11 mouse cellular contexts compared by ENCODE assay signal in the genomic region with DNA sequence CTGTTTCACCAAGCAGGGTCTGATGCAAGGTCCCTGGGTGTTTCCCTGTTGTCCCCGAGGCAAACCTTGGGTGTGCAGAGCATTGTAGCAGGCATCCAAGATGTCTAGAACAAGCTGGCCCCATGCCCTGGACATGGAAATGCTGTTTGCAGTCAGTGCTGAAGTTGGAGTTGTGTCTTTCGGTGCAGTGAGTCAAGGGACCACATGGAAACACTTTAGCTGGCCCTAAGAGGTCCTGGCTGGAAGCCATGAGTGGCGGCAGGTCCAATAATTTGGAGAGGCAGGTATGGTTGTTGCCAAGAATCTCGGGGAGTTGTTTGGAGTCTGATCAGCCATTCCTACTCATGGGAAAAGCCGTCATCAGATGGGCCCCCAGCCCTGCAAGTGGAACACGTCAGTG. TPM values are rescaled to one million over a fixed set of nuclear protein-coding genes. Genes with fewer than 3 reads are reported as not detected.
DNase-seq lines count a peak whose midpoint lies in the region; ATAC-seq and TF ChIP-seq lines count a peak whose summit lies in the region.
"Had no signal": no experiment of that assay in that cellular context is flagged by ENCODE, and none has a peak within 500 bp of the region (broad histone marks: within the 10 kb centered on the region; RNA-seq: fewer than 3 reads in every experiment).

No protein-coding gene starts in this region.

- no peaks in the 10 kb centered on the region for H3K27me3 ChIP-seq in heart, embryonic 12.5 days (replicated peaks)
- no peaks in the 10 kb centered on the region for H3K27me3 ChIP-seq in limb, embryonic 15.5 days
- H3K27me3 ChIP-seq: midbrain, embryonic 13.5 days had no signal

- intact Hi-C loops in gastrocnemius, postnatal 36 days (cut with DNase I): no loop called here
- intact Hi-C loops in left cerebral cortex, postnatal 36 days (cut with DNase I): no loop called here

- no peak for ATAC-seq in heart, embryonic 12.5 days (ENCODE audit: insufficient number of reproducible peaks, low FRiP score)
- no peak for ATAC-seq in limb, embryonic 15.5 days (ENCODE audit: insufficient number of reproducible peaks, low FRiP score, low TSS enrichment, low read depth)
- ATAC-seq: intestine, embryonic 16.5 days; midbrain, embryonic 13.5 days had no signal

- peaks cover 27% of the 10 kb centered on the region for H3K4me1 ChIP-seq in heart, embryonic 12.5 days (replicated peaks)
- H3K4me1 ChIP-seq in limb, embryonic 15.5 days: peaks cover 69% of the 10 kb centered on the region

- peak; percentile 95 for DNase-seq in heart, adult 11 months
- peak; percentile 30 for DNase-seq in brain, embryonic 14.5 days (ENCODE audit: low read depth)
- peak; percentile 68 to 70 for DNase-seq in gastrocnemius, postnatal 36 days
- no peak for DNase-seq in spleen, postnatal 14 days (ENCODE audit: low spot score in 2 of 2)
- no peak for DNase-seq in layer of hippocampus, postnatal 36 days
- DNase-seq in left cerebral cortex, postnatal 36 days (ENCODE audit: low spot score in 2 of 2): no peak
- DNase-seq: retina, postnatal 1 day had no signal

- TF ChIP-seq CTCF in brain, embryonic 14.5 days (IDR thresholded peaks at IDR 0.05; ENCODE audit: borderline replicate concordance, extremely low read depth, insufficient read depth, insufficient read length): no peak

- no peak overlapping the region for H3K4me2 ChIP-seq in heart, embryonic 12.5 days
- H3K4me2 ChIP-seq in limb, embryonic 15.5 days: no peak overlapping the region
- H3K4me2 ChIP-seq: midbrain, embryonic 13.5 days had no signal

- H3K36me3 ChIP-seq in heart, embryonic 12.5 days: no peaks in the 10 kb centered on the region
- no peaks in the 10 kb centered on the region for H3K36me3 ChIP-seq in limb, embryonic 15.5 days
- H3K36me3 ChIP-seq: midbrain, embryonic 13.5 days had no signal

- H3K27ac ChIP-seq in heart, embryonic 12.5 days (ENCODE audit: poor library complexity, severe bottlenecking): no peak overlapping the region
- H3K27ac ChIP-seq in limb, embryonic 15.5 days: peak overlapping the region; percentile 80
- H3K27ac ChIP-seq: midbrain, embryonic 13.5 days had no signal

- no peak overlapping the region for H3K9ac ChIP-seq in heart, embryonic 12.5 days
- no peak overlapping the region for H3K9ac ChIP-seq in limb, embryonic 15.5 days
- H3K9ac ChIP-seq: midbrain, embryonic 13.5 days had no signal

- H3K9me3 ChIP-seq in heart, embryonic 12.5 days (replicated peaks): no peaks in the 10 kb centered on the region
- no peaks in the 10 kb centered on the region for H3K9me3 ChIP-seq in limb, embryonic 15.5 days
- H3K9me3 ChIP-seq: midbrain, embryonic 13.5 days had no signal

- TF ChIP-seq POLR2A in brain, embryonic 14.5 days (IDR thresholded peaks at IDR 0.05; ENCODE audit: borderline replicate concordance, extremely low read depth, insufficient read depth, insufficient read length, poor library complexity, severe bottlenecking): no peak

- H3K4me3 ChIP-seq in heart, embryonic 12.5 days: no peak overlapping the region
- H3K4me3 ChIP-seq in limb, embryonic 15.5 days: no peak overlapping the region
- H3K4me3 ChIP-seq: midbrain, embryonic 13.5 days had no signal

- 59% methylated on average over 6 of the region's 6 CpGs for WGBS in heart, embryonic 12.5 days
- 28% methylated on average over 6 of the region's 6 CpGs for WGBS in limb, embryonic 15.5 days

RNA-seq across cellular contexts. Expression of a gene that starts 14.9 kb away (rescaled TPM):
- 0.72 and 0.81 TPM in 2 replicates for polyA plus RNA-seq in heart, embryonic 12.5 days (2016; fragmentation: Nextera tagmentation; extraction: Ambion mirVana)
- 0.37 and 0.70 TPM in 2 replicates for polyA plus RNA-seq in brain, embryonic 14.5 days (2012; rRNA removed)
- total RNA-seq in gastrocnemius, postnatal 36 days (2021): under 1 TPM; 0.18 to 0.35 TPM
- 3.2 and 3.8 TPM in 2 replicates for polyA plus RNA-seq in limb, embryonic 15.5 days (2015; fragmentation: Nextera tagmentation; extraction: Ambion mirVana)
- 1 to 10 TPM; 1.6 TPM for total RNA-seq in layer of hippocampus, postnatal 36 days (2021)
- total RNA-seq in left cerebral cortex, postnatal 36 days (2021): 1 to 10 TPM; 1.8 to 2.3 TPM

RNA-seq across cellular contexts. Expression of a gene that starts 27.6 kb away (rescaled TPM):
- 141 and 152 TPM in 2 replicates for polyA plus RNA-seq in heart, embryonic 12.5 days (2016; fragmentation: Nextera tagmentation; extraction: Ambion mirVana)
- 317 and 334 TPM in 2 replicates for polyA plus RNA-seq in brain, embryonic 14.5 days (2012; rRNA removed)
- total RNA-seq in gastrocnemius, postnatal 36 days (2021): 10 to 100 TPM; 57.5 to 69.3 TPM
- 242 and 272 TPM in 2 replicates for polyA plus RNA-seq in limb, embryonic 15.5 days (2015; fragmentation: Nextera tagmentation; extraction: Ambion mirVana)
- 100 to 1,000 TPM; 120 to 128 TPM for total RNA-seq in layer of hippocampus, postnatal 36 days (2021)
- total RNA-seq in left cerebral cortex, postnatal 36 days (2021): 100 to 1,000 TPM in 1 of 2 experiments, 10 to 100 TPM in 1; 95.3 to 109 TPM

Comparison
In these comparisons a context has a peak if more than half of its experiments do, and no peak if none do; other contexts are left out.
1. DNase-seq: peak in heart, adult 11 months (single experiment), brain, embryonic 14.5 days (single experiment) and gastrocnemius, postnatal 36 days (2 of 2); none in spleen, postnatal 14 days (0 of 2), layer of hippocampus, postnatal 36 days (0 of 2) and left cerebral cortex, postnatal 36 days (0 of 2).